Mouse (Mus musculus) cerebellum, postnatal 4 days (tissue): ENCODE measurements around the gene Gm4881.
A peak's percentile ranks its signal among the peaks of the same experiment; 100 is the strongest.

Experiments used
- DNase-seq, 2 experiments: peaks; one replicate each; pipeline ENCODE4 v3.0.0; 2022; ENCODE audit warnings: low spot score in 2 of 2, mixed read lengths in 1 of 2

Gm4881 gene

GRCm38 (mm10) chr7:24944257-24944950 is at the start of gene Gm4881:
Gene Gm4881 (minus strand): TSS chr7:24944494.
- DNase-seq = no peak

- no peak for DNase-seq
These were observed 48.8 kb upstream of the Gm4881 start for GRCm38 (mm10) chr7:24993081-24993480.

- no peak for DNase-seq
These were observed 46.2 kb upstream of the Gm4881 start for GRCm38 (mm10) chr7:24990478-24990877.

GRCm38 (mm10) chr7:24987941-24988340 is 43.6 kb upstream of the Gm4881 start:
- no peak for DNase-seq

GRCm38 (mm10) chr7:24985799-24986198 is 41.5 kb upstream of the Gm4881 start:
- DNase-seq = no peak

- no peak for DNase-seq
These were observed 40.0 kb upstream of the Gm4881 start for GRCm38 (mm10) chr7:24984307-24984706.

- DNase-seq = no peak
These were observed 39.1 kb upstream of the Gm4881 start for GRCm38 (mm10) chr7:24983396-24983795.

GRCm38 (mm10) chr7:24980439-24980838 is 36.1 kb upstream of the Gm4881 start:
- DNase-seq = no peak

- DNase-seq = no peak
These were observed 34.5 kb upstream of the Gm4881 start for GRCm38 (mm10) chr7:24978781-24979180.

GRCm38 (mm10) chr7:24974893-24975595 is 30.8 kb upstream of the Gm4881 start:
- peak in 1 of 2 experiments; percentile 42 for DNase-seq

- DNase-seq = no peak
These were observed 29.6 kb upstream of the Gm4881 start for GRCm38 (mm10) chr7:24973902-24974301.

- DNase-seq = no peak
These were observed 28.9 kb upstream of the Gm4881 start for GRCm38 (mm10) chr7:24973208-24973607.

GRCm38 (mm10) chr7:24971972-24972893 is 27.9 kb upstream of the Gm4881 start, which contains the start of gene Rabac1:
Gene Rabac1 (minus strand): TSS chr7:24972754.
- DNase-seq = peak; percentile 61 to 80

GRCm38 (mm10) chr7:24971261-24971971 is 27.1 kb upstream of the Gm4881 start:
- peak in 1 of 2 experiments; percentile 37 for DNase-seq

- DNase-seq = no peak
These were observed 26.0 kb upstream of the Gm4881 start for GRCm38 (mm10) chr7:24970341-24970740.

- DNase-seq = no peak
These were observed 25.5 kb upstream of the Gm4881 start for GRCm38 (mm10) chr7:24969805-24970204.

GRCm38 (mm10) chr7:24968463-24968862 is 24.2 kb upstream of the Gm4881 start:
- DNase-seq = no peak

GRCm38 (mm10) chr7:24967966-24968365 is 23.7 kb upstream of the Gm4881 start:
- no peak for DNase-seq

- DNase-seq = peak; percentile 73 to 89
These were observed 20.7 kb upstream of the Gm4881 start for GRCm38 (mm10) chr7:24964897-24965535.

GRCm38 (mm10) chr7:24964288-24964687 is 20.0 kb upstream of the Gm4881 start:
- no peak for DNase-seq

- DNase-seq = no peak
These were observed 10.9 kb upstream of the Gm4881 start for GRCm38 (mm10) chr7:24955226-24955625.
